Mouse (Mus musculus): Measurements from ENCODE around the gene Dlg4. TPM values are rescaled to one million over a fixed set of nuclear protein-coding genes. Genes with fewer than 3 reads are reported as not detected.

Dlg4 gene
- total and polyA plus RNA-seq, 3 experiments, result 6.5 to 24.7 TPM; not detected in 1

GRCm38 (mm10) chr11:69990850-69991691 is 25.7 kb upstream of the Dlg4 start, which contains the start of gene Gabarap (continued):
- TF ChIP-seq POLR2AphosphoS2 (IDR thresholded peaks at IDR 0.05; ENCODE audit: low read length), result peak; percentile 99

GRCm38 (mm10) chr11:69991711-69992110 is 25.0 kb upstream of the Dlg4 start:
- no peaks in the 10 kb centered on the region for H3K9me3 ChIP-seq (replicated peaks; ENCODE audit: insufficient read depth, low read length)
- H3K4me3 ChIP-seq (ENCODE audit: control insufficient read depth in 1 of 2, insufficient read depth in 1 of 2, low read depth in 2 of 2, low read length in 2 of 2), result peak overlapping the region; percentile 48 to 83
- no peak for DNase-seq (ENCODE audit: low read depth, low spot score)
- H3K27me3 ChIP-seq (ENCODE audit: control insufficient read depth in 1 of 2, insufficient read depth in 2 of 2, low read length in 2 of 2), result no peaks in the 10 kb centered on the region
- peaks cover 25% of the 10 kb centered on the region for H3K79me2 ChIP-seq (ENCODE audit: control insufficient read depth, insufficient read depth, low read length, poor library complexity)
- H3K9ac ChIP-seq (ENCODE audit: control insufficient read depth, low read depth, low read length, poor library complexity, severe bottlenecking), result peak overlapping the region; percentile 86
- H3K27ac ChIP-seq (ENCODE audit: control insufficient read depth, low read depth, low read length), result peak overlapping the region; percentile 82
- peaks cover 0 to 16% of the 10 kb centered on the region in 2 experiments; a peak in 2 of 4 replicates for H3K36me3 ChIP-seq (ENCODE audit: control insufficient read depth in 1 of 2, insufficient read depth in 2 of 2, low read length in 2 of 2)
- TF ChIP-seq ELF1 (IDR thresholded peaks at IDR 0.05; ENCODE audit: low read depth, low read length) (0 out of 2 replicates have a peak, but pooled peaks have one; percentile 40), KAT2A (conservative IDR thresholded peaks at IDR 0.05; ENCODE audit: low read depth, low read length) (0 out of 2 replicates have a peak, but pooled peaks have one; percentile 36), MXI1 (IDR thresholded peaks at IDR 0.05; ENCODE audit: low read depth, low read length) (peak; percentile 48; the same call in 1 of the 2 replicates), TBP (IDR thresholded peaks at IDR 0.05; ENCODE audit: low read depth, low read length) (0 out of 2 replicates have a peak, but pooled peaks have one; percentile 3), UBTF (IDR thresholded peaks at IDR 0.05; ENCODE audit: borderline replicate concordance, insufficient read depth, low read depth, low read length) (no peak), ZKSCAN1 (IDR thresholded peaks at IDR 0.05; ENCODE audit: low read depth, low read length) (peak; percentile 55; the same call in 1 of the 2 replicates), ZNF384 (IDR thresholded peaks at IDR 0.05; ENCODE audit: low read depth, low read length) (no peak), GABPA (IDR thresholded peaks at IDR 0.05; ENCODE audit: low read depth, low read length) (no peak), TCF12 (IDR thresholded peaks at IDR 0.05; ENCODE audit: low read depth, low read length) (peak; percentile 46), SMC3 (IDR thresholded peaks at IDR 0.05; ENCODE audit: low read depth, low read length) (no peak), USF1 (IDR thresholded peaks at IDR 0.05; ENCODE audit: low read depth, low read length) (no peak)
- H3K4me1 ChIP-seq (ENCODE audit: control insufficient read depth in 1 of 2, insufficient read depth in 2 of 2, low read length in 2 of 2), result peaks cover 0 to 14% of the 10 kb centered on the region in 2 experiments; a peak in 2 of 4 replicates

- no peak for DNase-seq (ENCODE audit: low read depth, low spot score)
- TF ChIP-seq GATA1 (IDR thresholded peaks at IDR 0.05; ENCODE audit: low read depth, low read length) (no peak), SMC3 (IDR thresholded peaks at IDR 0.05; ENCODE audit: low read depth, low read length) (no peak), ZKSCAN1 (IDR thresholded peaks at IDR 0.05; ENCODE audit: low read depth, low read length) (no peak)
- peak overlapping the region; percentile 45 for H3K9ac ChIP-seq (ENCODE audit: control insufficient read depth, low read depth, low read length, poor library complexity, severe bottlenecking)
- H3K4me3 ChIP-seq (ENCODE audit: control insufficient read depth in 1 of 2, insufficient read depth in 1 of 2, low read depth in 2 of 2, low read length in 2 of 2), result peak overlapping the region; percentile 19 to 48
- H3K79me2 ChIP-seq (ENCODE audit: control insufficient read depth, insufficient read depth, low read length, poor library complexity), result peaks cover 30% of the 10 kb centered on the region
- peaks cover 0 to 17% of the 10 kb centered on the region in 2 experiments; a peak in 2 of 4 replicates for H3K36me3 ChIP-seq (ENCODE audit: control insufficient read depth in 1 of 2, insufficient read depth in 2 of 2, low read length in 2 of 2)
- H3K27ac ChIP-seq (ENCODE audit: control insufficient read depth, low read depth, low read length), result no peak overlapping the region
- peaks cover 0 to 14% of the 10 kb centered on the region in 2 experiments; a peak in 3 of 4 replicates for H3K4me1 ChIP-seq (ENCODE audit: control insufficient read depth in 1 of 2, insufficient read depth in 2 of 2, low read length in 2 of 2)
- no peaks in the 10 kb centered on the region for H3K9me3 ChIP-seq (replicated peaks; ENCODE audit: insufficient read depth, low read length)
- no peaks in the 10 kb centered on the region for H3K27me3 ChIP-seq (ENCODE audit: control insufficient read depth in 1 of 2, insufficient read depth in 2 of 2, low read length in 2 of 2)
These were observed 24.3 kb upstream of the Dlg4 start for GRCm38 (mm10) chr11:69992396-69992795.

Data from MEL (cell line).